Mouse (Mus musculus) forebrain, embryonic 12.5 days (tissue): Measurements from ENCODE around the gene Lcor. TPM values are rescaled to one million over a fixed set of nuclear protein-coding genes. Genes with fewer than 3 reads are reported as not detected.

Experiments used
- ATAC-seq: fragments of 200-750 bp; cut with Nextera tagmentation; 2 replicates; pipeline ENCODE4 v1.8.0; 2017; ENCODE audit warnings: moderate TSS enrichment; ENCODE audit not compliant: low FRiP score
- H3K27ac ChIP-seq: fragments of 300-500 bp; sonication (generic); 2 replicates; pipeline ENCODE4 v1.5.1; 2016; ENCODE audit warnings: mild to moderate bottlenecking
- H3K27me3 ChIP-seq: fragments of 300-500 bp; sonication (generic); 2 replicates; pipeline ENCODE4 v1.6.1; 2016; ENCODE audit warnings: mild to moderate bottlenecking
- H3K36me3 ChIP-seq: fragments of 300-500 bp; sonication (generic); replicated peaks from 2 replicates; pipeline ENCODE4 v1.6.1; 2016; ENCODE audit warnings: mild to moderate bottlenecking
- H3K4me1 ChIP-seq: fragments of 300-500 bp; sonication (generic); 2 replicates; pipeline ENCODE4 v1.6.1; 2016
- H3K4me2 ChIP-seq: fragments of 300-500 bp; sonication (generic); 2 replicates; pipeline ENCODE4 v1.6.1; 2016; ENCODE audit warnings: mild to moderate bottlenecking, moderate library complexity
- H3K4me3 ChIP-seq: fragments of 300-500 bp; sonication (generic); replicated peaks from 2 replicates; pipeline ENCODE4 v1.5.1; 2016; ENCODE audit warnings: mild to moderate bottlenecking
- H3K9ac ChIP-seq: fragments of 300-500 bp; sonication (generic); 2 replicates; pipeline ENCODE4 v1.6.1; 2016; ENCODE audit warnings: mild to moderate bottlenecking
- H3K9me3 ChIP-seq: fragments of 300-500 bp; sonication (generic); 2 replicates; pipeline ENCODE4 v1.6.1; 2016
- WGBS: fragments of 180-500 bp; shearing (Covaris S2); methylation state at CpG from one replicate; pipeline ENCODE4 v1.1.7; 2016; 5-methylcytosine and 5-hydroxymethylcytosine counted together
- polyA plus RNA-seq: library from polyadenylated mRNA; unstranded; fragments of >200 nt; fragmentation: Nextera tagmentation; extraction: Ambion mirVana; gene quantifications from 2 replicates; pipeline ENCODE4 v1.2.1, GENCODE M21; 2016

Gene Lcor
- polyA plus RNA-seq, result 38.0 and 38.9 TPM in 2 replicates

DNA sequence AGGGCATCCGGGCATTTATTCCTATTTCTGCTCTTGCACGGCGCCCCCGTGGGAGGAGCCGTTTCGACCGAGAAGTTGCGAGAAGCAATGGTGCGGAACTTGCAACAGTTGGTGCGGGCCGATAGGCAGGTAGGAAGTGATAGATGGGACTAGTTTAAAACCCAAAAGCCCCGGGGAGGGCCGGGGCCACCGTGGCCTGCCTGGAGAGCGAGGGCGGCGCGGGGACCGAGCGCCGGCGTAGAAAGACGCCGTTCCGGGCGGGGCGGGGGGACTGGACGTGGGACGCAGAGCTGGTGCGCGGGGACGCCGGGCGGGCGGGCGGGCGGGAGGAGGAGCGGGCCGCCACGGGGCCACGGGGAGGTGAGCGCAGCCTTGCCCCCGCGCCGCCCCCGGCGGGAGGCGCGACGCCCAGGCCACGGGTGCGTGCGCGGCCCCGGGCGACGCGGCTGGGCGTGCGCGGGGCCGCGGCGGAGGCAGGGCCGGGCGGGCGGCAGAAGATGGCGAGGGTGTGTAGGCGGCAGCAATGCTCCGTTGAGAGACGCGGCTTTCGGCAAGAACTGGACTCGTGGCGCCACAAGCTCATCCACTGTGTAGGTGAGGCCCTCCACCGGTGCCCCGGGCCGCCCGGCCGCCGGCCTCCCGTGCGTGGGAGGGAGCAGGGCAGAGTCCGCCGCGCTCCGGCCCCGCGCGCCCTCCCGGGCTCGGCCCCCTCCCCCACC lies at the start of gene Lcor:
Lcor (plus strand) TSS at position 448 of the 719 bp plus-strand sequence.
- Histone ChIP-seq H3K4me1 (peaks cover 29% of the 10 kb centered on the region), H3K9ac (peak within 1 kb of the TSS; percentile 95), H3K9me3 (no peaks in the 10 kb centered on the region), H3K36me3 (no peaks in the 10 kb centered on the region), H3K27ac (peak within 1 kb of the TSS; percentile 100), H3K4me2 (peak within 1 kb of the TSS; percentile 68), H3K27me3 (peaks cover 4% of the 10 kb centered on the region), H3K4me3 (peak within 1 kb of the TSS; percentile 94)
- under 1% methylated on average over 54 of the region's 92 CpGs for WGBS
- ATAC-seq, result peak; percentile 88

GRCm38 (mm10) chr19:41435366-41435765 lies 47.1 kb upstream of the Lcor start:
- H3K27me3 ChIP-seq, result no peaks in the 10 kb centered on the region
- no peaks in the 10 kb centered on the region for H3K4me1 ChIP-seq
- no peak overlapping the region for H3K4me3 ChIP-seq
- no peak overlapping the region for H3K27ac ChIP-seq
- whole genome bisulfite sequencing, result 90% methylated on average over 10 of the region's 10 CpGs
- H3K36me3 ChIP-seq, result no peaks in the 10 kb centered on the region
- H3K4me2 ChIP-seq, result no peak overlapping the region
- ATAC-seq, result no peak
- H3K9ac ChIP-seq, result no peak overlapping the region
- no peaks in the 10 kb centered on the region for H3K9me3 ChIP-seq

DNA sequence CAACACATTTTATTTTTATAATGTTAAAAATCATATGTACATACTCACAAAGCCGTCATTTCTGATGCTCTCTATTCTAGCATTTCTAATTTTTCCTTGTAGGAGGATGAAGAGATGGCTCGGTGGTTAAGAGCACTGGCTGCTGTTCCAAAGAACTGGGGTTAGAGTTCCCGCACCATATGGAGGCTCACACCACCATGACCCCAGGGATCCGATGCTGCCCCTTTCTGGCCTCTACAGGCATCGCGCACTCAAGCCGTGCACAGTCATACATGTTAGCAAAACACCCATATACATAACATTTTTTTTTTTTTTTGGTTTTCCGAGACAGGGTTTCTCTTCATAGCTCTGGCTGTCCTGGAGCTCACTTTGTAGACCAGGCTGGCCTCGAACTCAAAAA lies 46.0 kb upstream of the Lcor start:
- Histone ChIP-seq H3K4me3 (no peak overlapping the region), H3K36me3 (no peaks in the 10 kb centered on the region), H3K4me1 (peaks cover 4% of the 10 kb centered on the region; the same call in 1 of the 2 replicates), H3K4me2 (no peak overlapping the region), H3K9me3 (no peaks in the 10 kb centered on the region), H3K9ac (no peak overlapping the region), H3K27ac (no peak overlapping the region), H3K27me3 (peaks cover 5% of the 10 kb centered on the region)
- no peak for ATAC-seq
- 96% methylated on average over 9 of the region's 9 CpGs for whole genome bisulfite sequencing

DNA sequence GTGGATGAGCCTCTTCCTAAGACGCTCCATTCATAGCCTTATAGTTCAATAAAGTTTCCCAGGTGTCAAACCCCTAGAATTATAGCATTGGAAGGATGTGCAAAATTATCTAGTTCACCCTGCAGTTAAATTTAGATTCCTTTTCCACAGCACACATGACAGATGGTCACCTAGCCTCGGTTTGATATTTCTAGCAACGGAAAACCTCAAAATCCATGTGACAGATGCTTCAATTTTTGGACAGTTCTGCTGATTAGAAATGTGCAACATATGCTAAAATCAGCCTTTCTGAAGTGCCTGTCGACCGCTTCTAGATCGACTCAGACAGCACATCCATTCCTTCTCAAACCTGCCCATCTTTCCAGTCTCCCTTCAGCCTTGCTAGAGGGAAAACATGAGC lies 43.5 kb upstream of the Lcor start:
- no peaks in the 10 kb centered on the region for H3K36me3 ChIP-seq
- WGBS, result 90% methylated on average over 6 of the region's 6 CpGs
- ATAC-seq, result no peak
- no peak overlapping the region for H3K27ac ChIP-seq
- no peak overlapping the region for H3K4me2 ChIP-seq
- no peak overlapping the region for H3K4me3 ChIP-seq
- peaks cover 14% of the 10 kb centered on the region for H3K27me3 ChIP-seq
- H3K4me1 ChIP-seq, result peaks cover 10% of the 10 kb centered on the region; the same call in 1 of the 2 replicates
- H3K9ac ChIP-seq, result no peak overlapping the region
- no peaks in the 10 kb centered on the region for H3K9me3 ChIP-seq

- H3K27ac ChIP-seq, result no peak overlapping the region
- H3K36me3 ChIP-seq, result no peaks in the 10 kb centered on the region
- 10% methylated on average over 3 of the region's 3 CpGs for WGBS
- no peak overlapping the region for H3K9ac ChIP-seq
- H3K27me3 ChIP-seq, result peaks cover 14% of the 10 kb centered on the region
- H3K4me3 ChIP-seq, result no peak overlapping the region
- peaks cover 10% of the 10 kb centered on the region; the same call in 1 of the 2 replicates for H3K4me1 ChIP-seq
- H3K4me2 ChIP-seq, result no peak overlapping the region
- no peak for ATAC-seq
- H3K9me3 ChIP-seq, result no peaks in the 10 kb centered on the region
These were observed 41.0 kb upstream of the Lcor start for GRCm38 (mm10) chr19:41441446-41441845.

DNA sequence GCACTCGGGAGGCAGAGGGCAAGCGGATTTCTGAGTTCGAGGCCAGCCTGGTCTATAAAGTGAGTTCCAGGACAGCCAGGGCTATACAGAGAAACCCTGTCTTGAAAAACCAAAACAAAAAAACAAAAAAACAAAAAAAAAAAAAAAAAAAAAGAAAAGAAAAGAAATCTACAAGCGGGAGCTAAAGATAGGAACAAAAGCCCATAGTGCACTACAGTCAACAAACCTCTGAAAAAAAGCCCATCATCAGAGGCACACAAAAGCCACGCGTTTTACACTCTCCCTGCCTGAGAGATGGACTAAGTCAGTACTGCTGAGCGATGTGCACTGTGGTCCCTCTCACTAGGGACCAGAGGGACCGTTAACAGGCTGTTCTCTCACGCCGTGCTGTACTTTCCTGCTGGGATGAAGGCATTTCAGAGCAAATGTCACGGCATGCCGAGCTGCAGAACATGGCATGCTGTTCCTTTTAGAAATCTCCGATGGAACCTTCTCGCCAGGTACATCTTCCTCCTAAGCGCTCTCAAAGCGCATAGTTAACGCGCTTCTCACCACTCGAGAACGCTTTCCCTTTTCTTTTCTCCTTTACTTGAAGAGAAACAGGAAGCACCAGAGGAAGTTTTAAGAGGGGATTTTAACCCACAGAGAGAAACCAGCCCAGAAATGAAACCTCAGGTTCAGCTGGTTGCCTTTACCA lies 40.4 kb upstream of the Lcor start:
- H3K4me1 ChIP-seq, result peaks cover 10% of the 10 kb centered on the region; the same call in 1 of the 2 replicates
- 21% methylated on average over 20 of the region's 20 CpGs for WGBS

GRCm38 (mm10) chr19:41442608-41442969 lies 39.8 kb upstream of the Lcor start:
- no peak for ATAC-seq
- WGBS, result 23% methylated on average over 6 of the region's 6 CpGs
- Histone ChIP-seq H3K36me3 (no peaks in the 10 kb centered on the region), H3K9ac (no peak overlapping the region), H3K27ac (no peak overlapping the region), H3K4me2 (0 out of 2 replicates have a peak overlapping the region, but pooled peaks have one; percentile 29), H3K27me3 (peaks cover 14% of the 10 kb centered on the region), H3K9me3 (no peaks in the 10 kb centered on the region), H3K4me3 (no peak overlapping the region), H3K4me1 (peaks cover 10% of the 10 kb centered on the region; the same call in 1 of the 2 replicates)

More for the DNA sequence above, 40.4 kb upstream of the Lcor start:
- Histone ChIP-seq H3K36me3 (no peaks in the 10 kb centered on the region), H3K9me3 (no peaks in the 10 kb centered on the region), H3K9ac (no peak overlapping the region), H3K27me3 (peaks cover 14% of the 10 kb centered on the region), H3K27ac (no peak overlapping the region), H3K4me3 (0 out of 2 replicates have a peak overlapping the region, but pooled peaks have one; percentile 8), H3K4me2 (peak overlapping the region; percentile 29)
- no peak for ATAC-seq

DNA sequence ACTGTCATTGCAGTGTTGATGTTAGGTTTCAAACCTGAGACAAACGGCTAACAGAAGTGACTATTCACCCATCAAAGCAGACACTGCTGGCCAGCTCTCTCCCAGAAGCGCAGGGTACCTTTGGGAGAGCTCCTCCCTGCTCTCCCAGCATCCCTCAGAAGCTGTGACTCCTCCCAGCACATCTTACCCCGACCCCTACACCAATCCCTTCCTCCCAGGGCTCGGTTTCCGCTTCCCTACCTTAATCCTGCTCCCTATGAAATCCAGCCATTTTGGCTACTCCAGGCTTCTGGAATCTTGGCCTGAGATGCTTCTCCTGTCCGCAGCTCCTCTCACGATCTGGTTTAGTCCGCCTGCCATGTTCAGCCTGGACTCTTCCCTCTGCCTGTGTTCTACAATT lies 37.9 kb upstream of the Lcor start:
- Histone ChIP-seq H3K36me3 (no peaks in the 10 kb centered on the region), H3K9me3 (no peaks in the 10 kb centered on the region), H3K4me2 (no peak overlapping the region), H3K27ac (no peak overlapping the region), H3K4me1 (peaks cover 10% of the 10 kb centered on the region; the same call in 1 of the 2 replicates), H3K27me3 (peaks cover 14% of the 10 kb centered on the region), H3K4me3 (no peak overlapping the region), H3K9ac (no peak overlapping the region)
- no peak for ATAC-seq
- 69% methylated on average over 8 of the region's 8 CpGs for WGBS

GRCm38 (mm10) chr19:41445013-41445610 lies 37.3 kb upstream of the Lcor start:
- no peak overlapping the region for H3K4me2 ChIP-seq
- ATAC-seq, result no peak
- no peaks in the 10 kb centered on the region for H3K36me3 ChIP-seq
- no peak overlapping the region for H3K4me3 ChIP-seq
- peaks cover 10% of the 10 kb centered on the region; the same call in 1 of the 2 replicates for H3K4me1 ChIP-seq
- no peak overlapping the region for H3K9ac ChIP-seq
- H3K27ac ChIP-seq, result no peak overlapping the region
- WGBS, result 81% methylated on average over 10 of the region's 10 CpGs
- H3K9me3 ChIP-seq, result no peaks in the 10 kb centered on the region
- H3K27me3 ChIP-seq, result peaks cover 14% of the 10 kb centered on the region

DNA sequence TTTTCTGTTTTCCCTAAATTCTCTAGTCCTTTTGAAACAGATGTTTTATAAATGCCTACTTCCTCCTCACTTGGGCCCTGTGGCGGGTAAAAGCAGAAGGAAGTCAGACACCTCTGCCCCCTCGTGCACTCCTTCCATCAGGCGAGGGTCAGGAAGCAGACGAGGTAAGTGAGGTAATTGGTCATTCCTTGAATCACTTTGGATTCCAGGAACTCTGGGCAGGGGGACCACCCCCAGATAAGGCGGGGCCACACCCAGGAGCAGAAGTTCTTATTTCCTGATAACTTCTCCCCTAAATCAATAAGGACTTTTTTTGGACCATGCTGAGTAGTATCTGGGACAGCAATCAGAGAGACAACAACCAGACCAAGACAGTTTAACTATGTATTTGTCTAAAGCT lies 36.7 kb upstream of the Lcor start:
- H3K36me3 ChIP-seq, result no peaks in the 10 kb centered on the region
- H3K9me3 ChIP-seq, result no peaks in the 10 kb centered on the region
- ATAC-seq, result no peak

DNA sequence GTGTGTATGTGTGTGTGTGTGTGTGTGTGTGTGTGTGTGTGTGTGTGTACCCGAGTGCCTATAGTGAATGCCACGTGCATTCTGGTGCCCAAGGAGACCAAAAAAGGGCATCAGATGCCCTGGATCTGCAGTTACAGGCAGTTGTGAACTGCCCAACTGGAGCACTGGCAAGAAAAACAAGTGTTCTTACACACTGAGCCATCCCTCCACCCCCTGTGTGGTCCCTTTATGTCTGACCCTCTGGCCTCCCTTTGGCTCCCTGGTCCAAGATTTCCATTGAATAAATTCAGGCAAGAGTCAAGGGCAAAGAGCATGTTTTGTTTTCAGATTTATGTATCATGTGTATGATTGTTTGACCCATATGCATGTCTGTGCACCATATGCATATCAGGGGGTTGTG lies 35.3 kb upstream of the Lcor start:
- no peak for ATAC-seq
- H3K4me2 ChIP-seq, result no peak overlapping the region
- H3K9me3 ChIP-seq, result no peaks in the 10 kb centered on the region
- 0 out of 2 replicates have a peak, but pooled peaks cover 5% of the 10 kb centered on the region for H3K27me3 ChIP-seq
- H3K4me3 ChIP-seq, result no peak overlapping the region
- H3K9ac ChIP-seq, result no peak overlapping the region
- 92% methylated on average over 2 of the region's 2 CpGs for WGBS
- no peaks in the 10 kb centered on the region for H3K36me3 ChIP-seq
- 0 out of 2 replicates have a peak, but pooled peaks cover under 1% of the 10 kb centered on the region for H3K4me1 ChIP-seq
- no peak overlapping the region for H3K27ac ChIP-seq

More for the DNA sequence above, 36.7 kb upstream of the Lcor start:
- WGBS, result 64% methylated on average over 5 of the region's 5 CpGs
- Histone ChIP-seq H3K4me3 (no peak overlapping the region), H3K4me2 (no peak overlapping the region), H3K9ac (no peak overlapping the region), H3K4me1 (peaks cover 10% of the 10 kb centered on the region; the same call in 1 of the 2 replicates), H3K27me3 (peaks cover 14% of the 10 kb centered on the region), H3K27ac (no peak overlapping the region)

GRCm38 (mm10) chr19:41447760-41448159 lies 34.7 kb upstream of the Lcor start:
- no peak overlapping the region for H3K27ac ChIP-seq
- H3K4me2 ChIP-seq, result no peak overlapping the region
- H3K9ac ChIP-seq, result no peak overlapping the region
- H3K4me1 ChIP-seq, result no peaks in the 10 kb centered on the region
- no peaks in the 10 kb centered on the region for H3K36me3 ChIP-seq
- ATAC-seq, result no peak
- H3K27me3 ChIP-seq, result no peaks in the 10 kb centered on the region
- H3K9me3 ChIP-seq, result no peaks in the 10 kb centered on the region
- H3K4me3 ChIP-seq, result no peak overlapping the region
- WGBS, result 70% methylated on average over 2 of the region's 2 CpGs
